Mouse (Mus musculus): ENCODE data around the gene Cd5. TPM values are rescaled to one million over a fixed set of nuclear protein-coding genes. Genes with fewer than 3 reads are reported as not detected.

Cd5 gene
- 0.02 TPM in 2 replicates for polyA plus RNA-seq (2012; rRNA removed)

DNA sequence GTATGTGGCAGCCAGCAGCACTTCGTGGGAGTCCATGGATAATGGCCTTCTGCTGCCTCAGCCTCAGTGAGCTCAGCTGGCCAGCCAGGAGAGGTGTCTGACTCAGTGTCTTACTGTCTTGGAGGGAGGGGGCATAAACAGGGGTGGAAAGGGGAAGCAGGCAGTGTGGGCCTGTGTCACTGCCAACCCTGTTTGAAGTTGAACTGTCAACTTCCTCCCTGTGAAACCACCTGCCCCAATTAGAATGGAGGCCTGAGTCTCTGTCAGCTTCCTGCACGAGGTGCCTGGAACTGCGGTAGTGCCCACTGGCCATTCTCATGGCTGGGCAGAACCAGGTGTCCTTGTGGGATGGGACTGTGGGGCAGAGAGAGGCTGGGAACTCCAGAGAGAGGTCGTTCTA is at the start of gene Cd5:
Gene Cd5 (minus strand): TSS at position 192 of the 400 bp plus-strand sequence.

GRCm38 (mm10) chr19:10688537-10689352 is 50.1 kb downstream of the Cd5 start, which contains the start of gene Vps37c:
Gene Vps37c (plus strand): TSS chr19:10688735.

GRCm38 (mm10) chr19:10677915-10678771 is 60.7 kb downstream of the Cd5 start, which contains the start of gene Pga5:
Gene Pga5 (minus strand): TSS chr19:10678071.

Other genes with a start within 250 kb of the Cd5 start
- 21.9 and 25.9 TPM in 2 replicates for gene Cpsf7, start 213.7 kb downstream of the Cd5 start, polyA plus RNA-seq (2012; rRNA removed)
- 19.4 and 23.6 TPM in 2 replicates for gene Sdhaf2, start 212.9 kb downstream of the Cd5 start, polyA plus RNA-seq (2012; rRNA removed)
- gene Tmem216, start 182.8 kb downstream of the Cd5 start, polyA plus RNA-seq (2012; rRNA removed): 8.9 and 10.5 TPM in 2 replicates
- 8.3 and 10.2 TPM in 2 replicates for gene Cyb561a3, start 161.8 kb downstream of the Cd5 start, polyA plus RNA-seq (2012; rRNA removed)
- 7.6 and 8.8 TPM in 2 replicates for gene Tmem138, start 161.6 kb downstream of the Cd5 start, polyA plus RNA-seq (2012; rRNA removed)
- gene Ddb1, start 133.7 kb downstream of the Cd5 start, polyA plus RNA-seq (2012; rRNA removed): 86.3 and 108 TPM in 2 replicates
- gene Tkfc, start 133.3 kb downstream of the Cd5 start, polyA plus RNA-seq (2012; rRNA removed): 10.6 and 12.6 TPM in 2 replicates
- gene Vwce, start 104.8 kb downstream of the Cd5 start, polyA plus RNA-seq (2012; rRNA removed): 5.1 and 7.6 TPM in 2 replicates
- gene Pga5, start 60.9 kb downstream of the Cd5 start, polyA plus RNA-seq (2012; rRNA removed): 0.02 and 0.07 TPM in 2 replicates
- gene Vps37c, start 50.3 kb downstream of the Cd5 start, polyA plus RNA-seq (2012; rRNA removed): 5.3 and 5.9 TPM in 2 replicates
- gene Cd6, start 91.1 kb upstream of the Cd5 start, polyA plus RNA-seq (2012; rRNA removed): not detected in 2 replicates
- gene Slc15a3, start 100.7 kb upstream of the Cd5 start, polyA plus RNA-seq (2012; rRNA removed): 3.6 and 4.0 TPM in 2 replicates
- 2.2 and 2.7 TPM in 2 replicates for gene Tmem132a, start 130.9 kb upstream of the Cd5 start, polyA plus RNA-seq (2012; rRNA removed)
- 10.6 and 11.7 TPM in 2 replicates for gene Tmem109, start 143.0 kb upstream of the Cd5 start, polyA plus RNA-seq (2012; rRNA removed)
- gene Prpf19, start 156.2 kb upstream of the Cd5 start, polyA plus RNA-seq (2012; rRNA removed): 98.2 and 111 TPM in 2 replicates
- gene Zp1, start 181.6 kb upstream of the Cd5 start, polyA plus RNA-seq (2012; rRNA removed): not detected in 2 replicates
- gene Ptgdr2, start 198.2 kb upstream of the Cd5 start, polyA plus RNA-seq (2012; rRNA removed): 0.02 and 0.05 TPM in 2 replicates
- 3.6 and 5.4 TPM in 2 replicates for gene Ccdc86, start 210.3 kb upstream of the Cd5 start, polyA plus RNA-seq (2012; rRNA removed)
- not detected in 2 replicates for gene Ms4a10, start 235.7 kb upstream of the Cd5 start, polyA plus RNA-seq (2012; rRNA removed)